Mouse (Mus musculus) spleen, adult 18-20 months (tissue): ENCODE measurements around the gene Il31ra.
"Not testable (repeated sequence)": the region's sequence is repeated elsewhere in the genome, so short reads cannot be mapped to it uniquely, and the experiment has no call there.

Experiments
- DNase-seq, 2 experiments: peaks; one replicate each; pipeline ENCODE4 v3.0.0; 2022; ENCODE audit warnings: mixed read lengths in 2 of 2

The Il31ra gene

GRCm38 (mm10) chr13:112594260-112594659 lies at the start of gene Il31ra:
TSS of gene Il31ra (minus strand) at chr13:112594360.
- not testable (repeated sequence) for DNase-seq

- DNase-seq: no peak
Observed at GRCm38 (mm10) chr13:112642897-112643296, 48.7 kb upstream of the Il31ra start.

- no peak for DNase-seq
Observed at GRCm38 (mm10) chr13:112639111-112639510, 45.0 kb upstream of the Il31ra start.

GRCm38 (mm10) chr13:112636498-112636897 lies 42.3 kb upstream of the Il31ra start:
- no peak for DNase-seq

- DNase-seq: no peak
Observed at GRCm38 (mm10) chr13:112635174-112635837, 41.1 kb upstream of the Il31ra start.

- no peak for DNase-seq
Observed at GRCm38 (mm10) chr13:112625566-112625965, 31.4 kb upstream of the Il31ra start.

GRCm38 (mm10) chr13:112624622-112625021 lies 30.5 kb upstream of the Il31ra start:
- DNase-seq: no peak

GRCm38 (mm10) chr13:112623656-112624055 lies 29.5 kb upstream of the Il31ra start:
- DNase-seq: no peak

GRCm38 (mm10) chr13:112621592-112621991 lies 27.4 kb upstream of the Il31ra start:
- DNase-seq: no peak

GRCm38 (mm10) chr13:112608606-112609005 lies 14.4 kb upstream of the Il31ra start:
- DNase-seq: no peak

GRCm38 (mm10) chr13:112604411-112604810 lies 10.3 kb upstream of the Il31ra start:
- no peak for DNase-seq

GRCm38 (mm10) chr13:112603839-112604238 lies 9.7 kb upstream of the Il31ra start:
- no peak for DNase-seq

- DNase-seq: no peak
Observed at GRCm38 (mm10) chr13:112602607-112603006, 8.4 kb upstream of the Il31ra start.

- DNase-seq: no peak
Observed at GRCm38 (mm10) chr13:112590254-112590653, 3.9 kb downstream of the Il31ra start.

- no peak for DNase-seq
Observed at GRCm38 (mm10) chr13:112589625-112590024, 4.5 kb downstream of the Il31ra start.

- no peak for DNase-seq
Observed at GRCm38 (mm10) chr13:112584556-112585237, 9.5 kb downstream of the Il31ra start.

- DNase-seq: no peak
Observed at GRCm38 (mm10) chr13:112582291-112582690, 11.9 kb downstream of the Il31ra start.

- no peak for DNase-seq
Observed at GRCm38 (mm10) chr13:112581796-112582195, 12.4 kb downstream of the Il31ra start.

GRCm38 (mm10) chr13:112580590-112581320 lies 13.4 kb downstream of the Il31ra start:
- no peak for DNase-seq

GRCm38 (mm10) chr13:112578041-112578440 lies 16.1 kb downstream of the Il31ra start:
- DNase-seq: peak; percentile 100

GRCm38 (mm10) chr13:112573800-112574199 lies 20.4 kb downstream of the Il31ra start:
- DNase-seq: no peak

GRCm38 (mm10) chr13:112570768-112571167 lies 23.4 kb downstream of the Il31ra start:
- DNase-seq: no peak

- DNase-seq: no peak
Observed at GRCm38 (mm10) chr13:112569606-112570005, 24.6 kb downstream of the Il31ra start.
